Mouse (Mus musculus): ENCODE measurements around the gene Pa2g4. TPM values are rescaled to one million over a fixed set of nuclear protein-coding genes. Genes with fewer than 3 reads are reported as not detected.
A peak's percentile ranks its signal among the peaks of the same experiment; 100 is the strongest.
"Not testable (repeated sequence)": the region's sequence is repeated elsewhere in the genome, so short reads cannot be mapped to it uniquely, and the experiment has no call there.

Gene Pa2g4
- 207 and 228 TPM in 2 replicates for polyA plus RNA-seq (2015; fragmentation: Nextera tagmentation; extraction: Ambion mirVana)

- ATAC-seq (ENCODE audit: low read depth) (peak; percentile 96), DNase-seq (peak; percentile 98)
- Histone ChIP-seq H3K27ac (peak within 1 kb of the TSS; percentile 92), H3K9me3 (replicated peaks) (no peaks in the 10 kb centered on the region), H3K4me1 (replicated peaks) (peaks cover 39% of the 10 kb centered on the region), H3K9ac (peak within 1 kb of the TSS; percentile 98), H3K4me2 (peak within 1 kb of the TSS; percentile 97), H3K4me3 (replicated peaks) (peak within 1 kb of the TSS; percentile 90), H3K27me3 (peaks cover 8% of the 10 kb centered on the region; the same call in 1 of the 2 replicates), H3K36me3 (peaks cover 31% of the 10 kb centered on the region)
- WGBS (ENCODE audit: insufficient replicate concordance) = under 1% methylated on average over 58 of the region's 58 CpGs
Observed at GRCm38 (mm10) chr10:128565788-128566531, at the start of gene Pa2g4. Pa2g4 (minus strand) TSS chr10:128565987.

GRCm38 (mm10) chr10:128614934-128615333 lies 49.1 kb upstream of the Pa2g4 start:
- Histone ChIP-seq H3K9me3 (replicated peaks) (no peaks in the 10 kb centered on the region), H3K27ac (no peak overlapping the region), H3K4me3 (replicated peaks) (no peak overlapping the region), H3K9ac (no peak overlapping the region), H3K4me1 (replicated peaks) (peaks cover 8% of the 10 kb centered on the region), H3K4me2 (no peak overlapping the region), H3K27me3 (no peaks in the 10 kb centered on the region), H3K36me3 (no peaks in the 10 kb centered on the region)
- 54% methylated on average over 3 of the region's 3 CpGs for whole genome bisulfite sequencing (ENCODE audit: insufficient replicate concordance)
- ATAC-seq (ENCODE audit: low read depth) (no peak), DNase-seq (no peak)

GRCm38 (mm10) chr10:128613820-128614219 lies 48.0 kb upstream of the Pa2g4 start:
- not testable (repeated sequence) for ATAC-seq (ENCODE audit: low read depth); H3K27me3 ChIP-seq; H3K4me3 ChIP-seq (replicated peaks); H3K4me2 ChIP-seq; H3K27ac ChIP-seq; H3K9me3 ChIP-seq (replicated peaks); DNase-seq; H3K36me3 ChIP-seq; H3K9ac ChIP-seq; H3K4me1 ChIP-seq (replicated peaks)
- WGBS (ENCODE audit: insufficient replicate concordance) = 37% methylated on average over 4 of the region's 4 CpGs

GRCm38 (mm10) chr10:128613154-128613440 lies 47.3 kb upstream of the Pa2g4 start:
- no peaks in the 10 kb centered on the region for H3K36me3 ChIP-seq
- peaks cover 8% of the 10 kb centered on the region for H3K4me1 ChIP-seq (replicated peaks)
- WGBS (ENCODE audit: insufficient replicate concordance) = 31% methylated on average over 6 of the region's 6 CpGs
- peak; percentile 34; the same call in 1 of the 2 replicates for ATAC-seq (ENCODE audit: low read depth)
- no peak overlapping the region for H3K9ac ChIP-seq
- H3K4me3 ChIP-seq (replicated peaks) = 0 out of 2 replicates have a peak overlapping the region, but pooled peaks have one; percentile 10
- no peaks in the 10 kb centered on the region for H3K27me3 ChIP-seq
- no peak overlapping the region for H3K27ac ChIP-seq
- no peaks in the 10 kb centered on the region for H3K9me3 ChIP-seq (replicated peaks)
- H3K4me2 ChIP-seq = peak overlapping the region; percentile 40
- DNase-seq = no peak

GRCm38 (mm10) chr10:128612433-128613153 lies 46.8 kb upstream of the Pa2g4 start:
- H3K27ac ChIP-seq = no peak overlapping the region
- H3K9ac ChIP-seq = no peak overlapping the region
- H3K4me2 ChIP-seq = peak overlapping the region; percentile 40
- H3K36me3 ChIP-seq = no peaks in the 10 kb centered on the region
- ATAC-seq (ENCODE audit: low read depth) (peak; percentile 66), DNase-seq (peak; percentile 62)
- peaks cover 8% of the 10 kb centered on the region for H3K4me1 ChIP-seq (replicated peaks)
- 10% methylated on average over 16 of the region's 16 CpGs for WGBS (ENCODE audit: insufficient replicate concordance)
- no peaks in the 10 kb centered on the region for H3K9me3 ChIP-seq (replicated peaks)
- H3K4me3 ChIP-seq (replicated peaks) = 0 out of 2 replicates have a peak overlapping the region, but pooled peaks have one; percentile 10
- H3K27me3 ChIP-seq = no peaks in the 10 kb centered on the region

GRCm38 (mm10) chr10:128606483-128606882 lies 40.7 kb upstream of the Pa2g4 start:
- Histone ChIP-seq H3K9me3 (replicated peaks) (no peaks in the 10 kb centered on the region), H3K4me3 (replicated peaks) (no peak overlapping the region), H3K27ac (no peak overlapping the region), H3K27me3 (no peaks in the 10 kb centered on the region), H3K36me3 (no peaks in the 10 kb centered on the region), H3K9ac (no peak overlapping the region), H3K4me2 (no peak overlapping the region), H3K4me1 (replicated peaks) (0 out of 2 replicates have a peak, but pooled peaks cover 9% of the 10 kb centered on the region)
- WGBS (ENCODE audit: insufficient replicate concordance) = 44% methylated on average over 2 of the region's 2 CpGs
- no peak for DNase-seq
- no peak for ATAC-seq (ENCODE audit: low read depth)

GRCm38 (mm10) chr10:128602470-128603128 lies 36.8 kb upstream of the Pa2g4 start:
- no peak for ATAC-seq (ENCODE audit: low read depth)
- no peak for DNase-seq
- Histone ChIP-seq H3K27me3 (0 out of 2 replicates have a peak, but pooled peaks cover 3% of the 10 kb centered on the region), H3K4me1 (replicated peaks) (0 out of 2 replicates have a peak, but pooled peaks cover 9% of the 10 kb centered on the region), H3K4me3 (replicated peaks) (no peak overlapping the region), H3K4me2 (no peak overlapping the region), H3K9me3 (replicated peaks) (no peaks in the 10 kb centered on the region), H3K9ac (no peak overlapping the region), H3K27ac (no peak overlapping the region), H3K36me3 (no peaks in the 10 kb centered on the region)
- WGBS (ENCODE audit: insufficient replicate concordance) = 56% methylated on average over 4 of the region's 4 CpGs

- 63% methylated on average over 1 of the region's 1 CpGs for WGBS (ENCODE audit: insufficient replicate concordance)
- no peak for ATAC-seq (ENCODE audit: low read depth)
- Histone ChIP-seq H3K9ac (no peak overlapping the region), H3K27ac (no peak overlapping the region), H3K4me2 (no peak overlapping the region), H3K4me3 (replicated peaks) (no peak overlapping the region), H3K4me1 (replicated peaks) (0 out of 2 replicates have a peak, but pooled peaks cover 9% of the 10 kb centered on the region), H3K9me3 (replicated peaks) (no peaks in the 10 kb centered on the region), H3K27me3 (0 out of 2 replicates have a peak, but pooled peaks cover 3% of the 10 kb centered on the region), H3K36me3 (no peaks in the 10 kb centered on the region)
- DNase-seq = no peak
Observed at GRCm38 (mm10) chr10:128601499-128601898, 35.7 kb upstream of the Pa2g4 start.

- no peak for ATAC-seq (ENCODE audit: low read depth)
- no peak overlapping the region for H3K4me3 ChIP-seq (replicated peaks)
- no peaks in the 10 kb centered on the region for H3K9me3 ChIP-seq (replicated peaks)
- no peak overlapping the region for H3K9ac ChIP-seq
- 45% methylated on average over 2 of the region's 2 CpGs for WGBS (ENCODE audit: insufficient replicate concordance)
- no peaks in the 10 kb centered on the region for H3K36me3 ChIP-seq
- DNase-seq = no peak
- no peak overlapping the region for H3K4me2 ChIP-seq
- peaks cover 11% of the 10 kb centered on the region; the same call in 1 of the 2 replicates for H3K27me3 ChIP-seq
- no peaks in the 10 kb centered on the region for H3K4me1 ChIP-seq (replicated peaks)
- no peak overlapping the region for H3K27ac ChIP-seq
Observed at GRCm38 (mm10) chr10:128598476-128598875, 32.7 kb upstream of the Pa2g4 start.

- no peak overlapping the region for H3K27ac ChIP-seq
- no peak overlapping the region for H3K4me3 ChIP-seq (replicated peaks)
- no peaks in the 10 kb centered on the region for H3K36me3 ChIP-seq
- no peak overlapping the region for H3K9ac ChIP-seq
- ATAC-seq (ENCODE audit: low read depth) = no peak
- H3K4me2 ChIP-seq = no peak overlapping the region
- H3K9me3 ChIP-seq (replicated peaks) = no peaks in the 10 kb centered on the region
- DNase-seq = no peak
- peaks cover 59% of the 10 kb centered on the region for H3K27me3 ChIP-seq
- WGBS (ENCODE audit: insufficient replicate concordance) = 43% methylated on average over 5 of the region's 5 CpGs
- peaks cover 35% of the 10 kb centered on the region for H3K4me1 ChIP-seq (replicated peaks)
Observed at GRCm38 (mm10) chr10:128592797-128593196, 27.0 kb upstream of the Pa2g4 start.

- WGBS (ENCODE audit: insufficient replicate concordance) = 24% methylated on average over 6 of the region's 6 CpGs
- Histone ChIP-seq H3K4me2 (no peak overlapping the region), H3K9me3 (replicated peaks) (no peaks in the 10 kb centered on the region), H3K4me3 (replicated peaks) (no peak overlapping the region), H3K36me3 (no peaks in the 10 kb centered on the region), H3K9ac (no peak overlapping the region), H3K27me3 (peaks cover 71% of the 10 kb centered on the region), H3K27ac (no peak overlapping the region), H3K4me1 (replicated peaks) (peaks cover 40% of the 10 kb centered on the region)
- DNase-seq (no peak), ATAC-seq (ENCODE audit: low read depth) (no peak)
Observed at GRCm38 (mm10) chr10:128591436-128591835, 25.6 kb upstream of the Pa2g4 start.

Measured in liver, embryonic 13.5 days (tissue).